Mouse (Mus musculus) thymus, adult 2 months (tissue): Measurements from ENCODE around the gene Chit1.

Source experiments
- CTCF ChIP-seq: fragments of 200-500 bp; IDR thresholded peaks from 2 replicates; pipeline ENCODE4 v1.5.1; 2012; ENCODE audit warnings: mild to moderate bottlenecking, control low read depth, low read length, moderate library complexity, borderline replicate concordance; ENCODE audit not compliant: control insufficient read depth, poor library complexity, insufficient read depth; ENCODE audit errors: extremely low read depth
- POLR2A ChIP-seq: fragments of 200-500 bp; IDR thresholded peaks from 2 replicates; pipeline ENCODE4 v1.6.1; 2012; ENCODE audit warnings: mild to moderate bottlenecking, low read length, control low read depth, moderate library complexity; ENCODE audit not compliant: control insufficient read depth, poor library complexity, insufficient read depth; ENCODE audit errors: extremely low read depth

- TF ChIP-seq POLR2A (no peak), CTCF (no peak)
These were observed 56.6 kb downstream of the Chit1 start for GRCm38 (mm10) chr1:134167416-134168305.
